10 mouse cellular contexts compared by ENCODE assay signal in the genomic region with DNA sequence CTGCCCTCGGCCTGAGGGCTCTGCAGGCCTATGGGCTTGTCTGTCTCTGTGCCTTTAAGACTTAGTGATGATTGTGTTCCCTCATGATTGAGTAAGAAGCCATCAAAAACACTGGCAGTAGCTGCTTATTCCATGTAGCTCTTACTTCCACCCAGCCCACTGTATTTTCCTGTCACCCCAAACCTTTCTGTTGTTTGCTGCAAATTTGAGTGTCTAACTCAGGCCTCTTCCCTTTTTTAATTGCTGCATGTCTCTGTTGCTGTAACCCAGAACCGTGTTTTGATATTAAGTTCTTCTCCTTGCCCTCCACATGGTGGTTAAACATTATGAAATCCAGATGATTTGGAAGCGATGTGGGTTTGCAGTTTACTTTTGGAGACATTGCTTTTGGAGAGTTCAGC.
DNase-seq lines count a peak whose midpoint lies in the region; ATAC-seq lines count a peak whose summit lies in the region.
"Had no signal": no experiment of that assay in that cellular context is flagged by ENCODE, and none has a peak within 500 bp of the region (broad histone marks: within the 10 kb centered on the region; RNA-seq: fewer than 3 reads in every experiment).

No protein-coding gene starts in this region.

- H3K27ac ChIP-seq in liver, embryonic 16.5 days (ENCODE audit: low read length) = 0 out of 2 replicates have a peak overlapping the region, but pooled peaks have one; percentile 3
- peak overlapping the region; percentile 79 for H3K27ac ChIP-seq in embryonic facial prominence, embryonic 15.5 days (replicated peaks)
- peak overlapping the region; percentile 77 for H3K27ac ChIP-seq in lung, embryonic 16.5 days (ENCODE audit: low read length)
- peak overlapping the region; percentile 70 for H3K27ac ChIP-seq in stomach, embryonic 16.5 days (ENCODE audit: low read length)
- H3K27ac ChIP-seq: heart, embryonic 13.5 days; hindbrain, postnatal 0 days had no signal

- DNase-seq in liver = no peak
- DNase-seq in urinary bladder, postnatal 10 days (ENCODE audit: low spot score) = no peak
- DNase-seq in urinary bladder, postnatal 14 days (ENCODE audit: low spot score) = no peak
- DNase-seq: retina, postnatal 1 day had no signal

- H3K9ac ChIP-seq in liver, embryonic 16.5 days (ENCODE audit: low read depth, low read length) = no peak overlapping the region
- no peak overlapping the region for H3K9ac ChIP-seq in embryonic facial prominence, embryonic 15.5 days
- no peak overlapping the region for H3K9ac ChIP-seq in lung, embryonic 16.5 days (ENCODE audit: low read length)
- no peak overlapping the region for H3K9ac ChIP-seq in stomach, embryonic 16.5 days (ENCODE audit: low read length)
- H3K9ac ChIP-seq: heart, embryonic 13.5 days had no signal

- H3K4me3 ChIP-seq in liver, embryonic 16.5 days (ENCODE audit: low read depth, low read length) = no peak overlapping the region
- H3K4me3 ChIP-seq in embryonic facial prominence, embryonic 15.5 days (replicated peaks) = no peak overlapping the region
- no peak overlapping the region for H3K4me3 ChIP-seq in lung, embryonic 16.5 days (ENCODE audit: low read length)
- H3K4me3 ChIP-seq in stomach, embryonic 16.5 days (replicated peaks; ENCODE audit: low read length) = no peak overlapping the region
- H3K4me3 ChIP-seq: heart, embryonic 13.5 days had no signal

- H3K4me1 ChIP-seq in liver, embryonic 16.5 days (ENCODE audit: control insufficient read depth, low read depth, low read length) = no peaks in the 10 kb centered on the region
- peaks cover 10% of the 10 kb centered on the region for H3K4me1 ChIP-seq in embryonic facial prominence, embryonic 15.5 days
- H3K4me1 ChIP-seq in lung, embryonic 16.5 days (replicated peaks; ENCODE audit: control insufficient read depth, insufficient read depth, low read length) = peaks cover 10% of the 10 kb centered on the region
- H3K4me1 ChIP-seq in stomach, embryonic 16.5 days (ENCODE audit: control insufficient read depth, insufficient read depth, low read length) = peaks cover 8% of the 10 kb centered on the region
- H3K4me1 ChIP-seq: heart, embryonic 13.5 days had no signal

- peak overlapping the region; percentile 37 for H3K4me2 ChIP-seq in liver, embryonic 16.5 days (ENCODE audit: low read depth, low read length)
- H3K4me2 ChIP-seq in embryonic facial prominence, embryonic 15.5 days (replicated peaks) = peak overlapping the region; percentile 38; the same call in 1 of the 2 replicates
- no peak overlapping the region for H3K4me2 ChIP-seq in lung, embryonic 16.5 days (ENCODE audit: low read depth, low read length)
- peak overlapping the region; percentile 38; the same call in 1 of the 2 replicates for H3K4me2 ChIP-seq in stomach, embryonic 16.5 days (ENCODE audit: low read depth, low read length)
- H3K4me2 ChIP-seq: heart, embryonic 13.5 days had no signal

- H3K9me3 ChIP-seq in liver, embryonic 16.5 days (replicated peaks; ENCODE audit: control insufficient read depth, low read length) = no peaks in the 10 kb centered on the region
- no peaks in the 10 kb centered on the region for H3K9me3 ChIP-seq in embryonic facial prominence, embryonic 15.5 days (replicated peaks)
- no peaks in the 10 kb centered on the region for H3K9me3 ChIP-seq in lung, embryonic 16.5 days (ENCODE audit: control insufficient read depth, low read length)
- no peaks in the 10 kb centered on the region for H3K9me3 ChIP-seq in stomach, embryonic 16.5 days (replicated peaks; ENCODE audit: control insufficient read depth, low read length)
- H3K9me3 ChIP-seq: heart, embryonic 13.5 days had no signal

- no peak for ATAC-seq in liver, embryonic 16.5 days (ENCODE audit: low read depth)
- 0 out of 2 replicates have a peak, but pooled peaks have one; percentile 39 for ATAC-seq in embryonic facial prominence, embryonic 15.5 days (ENCODE audit: insufficient number of reproducible peaks, low FRiP score, low TSS enrichment, low read depth)
- peak; percentile 61 for ATAC-seq in lung, embryonic 16.5 days (ENCODE audit: low read depth)
- no peak for ATAC-seq in stomach, embryonic 16.5 days (ENCODE audit: insufficient read depth, low FRiP score)
- ATAC-seq: hindbrain, postnatal 0 days had no signal

- no peaks in the 10 kb centered on the region for H3K27me3 ChIP-seq in liver, embryonic 16.5 days (ENCODE audit: control insufficient read depth, insufficient read depth, low read depth, low read length)
- H3K27me3 ChIP-seq in embryonic facial prominence, embryonic 15.5 days = no peaks in the 10 kb centered on the region
- no peaks in the 10 kb centered on the region for H3K27me3 ChIP-seq in lung, embryonic 16.5 days (ENCODE audit: control insufficient read depth, insufficient read depth, low read depth, low read length)
- no peaks in the 10 kb centered on the region for H3K27me3 ChIP-seq in stomach, embryonic 16.5 days (ENCODE audit: control insufficient read depth, insufficient read depth, low read length)
- H3K27me3 ChIP-seq: heart, embryonic 13.5 days had no signal

- no peaks in the 10 kb centered on the region for H3K36me3 ChIP-seq in liver, embryonic 16.5 days (ENCODE audit: control insufficient read depth, insufficient read depth)
- H3K36me3 ChIP-seq in embryonic facial prominence, embryonic 15.5 days = peaks cover 8% of the 10 kb centered on the region
- H3K36me3 ChIP-seq in lung, embryonic 16.5 days (ENCODE audit: control insufficient read depth, insufficient read depth, low read length) = peaks cover 15% of the 10 kb centered on the region
- H3K36me3 ChIP-seq in stomach, embryonic 16.5 days (ENCODE audit: control insufficient read depth, insufficient read depth, low read length) = peaks cover 4% of the 10 kb centered on the region; the same call in 1 of the 2 replicates

- 42% methylated on average over 3 of the region's 3 CpGs for WGBS in liver, embryonic 16.5 days (ENCODE audit: insufficient replicate concordance)
- 41% methylated on average over 3 of the region's 3 CpGs for WGBS in embryonic facial prominence, embryonic 15.5 days
- WGBS in lung, embryonic 16.5 days = 62% methylated on average over 3 of the region's 3 CpGs
- 49% methylated on average over 3 of the region's 3 CpGs for WGBS in stomach, embryonic 16.5 days

Comparison
In these comparisons a context has a peak if more than half of its experiments do, and no peak if none do; other contexts are left out.
1. ATAC-seq: peak in embryonic facial prominence, embryonic 15.5 days (single experiment) and lung, embryonic 16.5 days (single experiment); none in liver, embryonic 16.5 days (single experiment) and stomach, embryonic 16.5 days (single experiment).
2. H3K27ac ChIP-seq: peak in every context shown above with its lines; median percentile 79 in embryonic facial prominence, embryonic 15.5 days; 77 in lung, embryonic 16.5 days; 70 in stomach, embryonic 16.5 days; 3 in liver, embryonic 16.5 days.